Mouse (Mus musculus) kidney, adult 8-10 months (tissue): ENCODE measurements around the gene Arrdc5.
"Not testable (repeated sequence)": the region's sequence is repeated elsewhere in the genome, so short reads cannot be mapped to it uniquely, and the experiment has no call there.

Source experiments
- DNase-seq, 2 experiments: peaks; one replicate each; pipeline ENCODE4 v3.0.0; 2022

Gene Arrdc5

GRCm38 (mm10) chr17:56276643-56277566 lies 23.2 kb downstream of the Arrdc5 start, which contains the start of gene Ticam1:
Gene Ticam1, minus strand, starts transcription at chr17:56276786.
- DNase-seq, result peak; percentile 93 to 96

- DNase-seq, result peak; percentile 75 to 81
These were observed 24.1 kb downstream of the Arrdc5 start for GRCm38 (mm10) chr17:56275842-56276480.

- DNase-seq, result no peak
These were observed 26.1 kb downstream of the Arrdc5 start for GRCm38 (mm10) chr17:56273986-56274385.

- DNase-seq, result no peak
These were observed 26.6 kb downstream of the Arrdc5 start for GRCm38 (mm10) chr17:56273482-56273881.

GRCm38 (mm10) chr17:56272644-56273043 lies 27.4 kb downstream of the Arrdc5 start:
- DNase-seq, result peak; percentile 57 to 60

- no peak for DNase-seq
These were observed 28.4 kb downstream of the Arrdc5 start for GRCm38 (mm10) chr17:56271609-56272253.

DNA sequence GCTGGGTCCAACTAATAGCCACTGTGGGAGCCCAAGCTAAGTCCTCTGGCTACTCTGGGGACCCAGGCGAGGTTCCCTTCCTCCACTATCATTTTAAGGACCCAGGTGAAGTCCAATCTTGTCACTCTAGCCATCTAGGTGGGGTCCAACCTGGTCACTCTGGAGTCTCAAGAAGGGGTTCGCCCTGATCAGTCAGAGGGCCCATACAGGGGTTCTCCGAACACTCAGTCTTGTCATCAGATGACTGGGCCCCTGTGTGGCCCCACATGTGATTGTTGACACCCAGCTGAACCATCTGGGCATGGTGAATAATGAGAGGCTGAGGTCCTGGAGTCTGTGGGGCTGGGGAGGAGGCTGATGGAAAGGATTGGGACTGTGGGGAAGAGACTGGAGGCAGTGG lies 30.3 kb downstream of the Arrdc5 start:
- no peak for DNase-seq

DNA sequence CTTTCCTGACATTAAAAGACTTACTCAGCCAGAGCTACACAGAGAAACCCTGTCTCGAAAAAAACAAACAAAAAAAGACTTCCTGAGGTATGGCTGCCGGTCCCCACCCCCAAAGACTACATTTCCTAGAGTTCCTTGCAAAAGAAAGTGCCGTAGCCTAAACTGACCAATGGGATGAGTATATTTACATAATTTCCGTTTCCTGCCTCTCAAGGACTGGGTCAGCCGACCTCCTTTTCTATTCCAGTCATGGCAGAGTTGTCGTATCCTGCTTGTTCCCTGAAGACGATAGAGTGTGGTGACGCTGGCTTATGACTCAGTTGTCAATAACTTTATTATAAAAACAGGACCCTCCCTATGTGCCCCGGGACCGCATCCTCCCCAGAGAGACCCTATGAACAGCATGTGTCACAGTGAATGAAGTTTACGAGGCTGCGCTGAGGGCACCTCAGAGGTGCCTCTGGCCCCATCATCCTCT lies 30.9 kb downstream of the Arrdc5 start:
- DNase-seq, result peak; percentile 68 to 81

DNA sequence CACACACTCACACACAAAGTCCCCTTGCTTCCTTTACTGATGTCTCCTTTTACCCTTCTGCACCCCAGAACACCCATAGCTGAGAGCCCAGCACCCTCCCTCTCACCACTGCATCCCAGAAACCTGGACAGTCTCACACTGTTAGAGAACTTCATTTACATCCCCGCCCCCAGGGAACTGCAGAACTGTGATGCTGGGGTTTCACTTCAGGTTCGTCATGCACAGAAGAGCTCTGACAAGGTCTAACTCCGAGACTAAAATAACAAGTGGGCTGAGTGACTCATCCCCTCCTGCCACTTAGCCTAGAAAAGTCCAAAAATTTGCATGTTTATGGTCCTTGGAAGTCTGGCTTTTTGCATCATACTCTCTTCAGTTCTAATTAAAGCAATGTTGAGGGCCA lies 33.8 kb downstream of the Arrdc5 start:
- DNase-seq, result no peak

GRCm38 (mm10) chr17:56265869-56266268 lies 34.2 kb downstream of the Arrdc5 start:
- no peak for DNase-seq

DNA sequence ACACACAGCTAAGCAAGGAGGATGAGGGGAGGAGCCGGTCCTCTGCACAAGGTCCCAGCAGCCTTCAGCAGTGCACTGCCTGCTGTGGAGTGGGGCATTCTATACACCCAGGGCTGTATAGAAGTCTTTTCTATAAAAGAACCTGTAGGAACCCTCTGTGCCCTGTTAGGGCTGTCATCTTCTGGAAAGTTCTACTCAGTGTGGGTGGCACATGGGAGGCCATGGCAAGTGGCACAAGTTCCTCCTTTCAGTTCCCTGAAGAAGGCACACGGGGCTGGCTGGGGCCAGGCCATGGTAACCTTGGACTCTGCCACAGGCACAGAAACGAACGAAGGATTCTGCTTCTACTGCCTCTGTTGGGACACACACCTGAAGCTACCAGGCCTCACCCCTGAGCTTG lies 35.1 kb downstream of the Arrdc5 start:
- DNase-seq, result no peak

- peak; percentile 68 to 85 for DNase-seq
These were observed 36.1 kb downstream of the Arrdc5 start for GRCm38 (mm10) chr17:56264020-56264419.

DNA sequence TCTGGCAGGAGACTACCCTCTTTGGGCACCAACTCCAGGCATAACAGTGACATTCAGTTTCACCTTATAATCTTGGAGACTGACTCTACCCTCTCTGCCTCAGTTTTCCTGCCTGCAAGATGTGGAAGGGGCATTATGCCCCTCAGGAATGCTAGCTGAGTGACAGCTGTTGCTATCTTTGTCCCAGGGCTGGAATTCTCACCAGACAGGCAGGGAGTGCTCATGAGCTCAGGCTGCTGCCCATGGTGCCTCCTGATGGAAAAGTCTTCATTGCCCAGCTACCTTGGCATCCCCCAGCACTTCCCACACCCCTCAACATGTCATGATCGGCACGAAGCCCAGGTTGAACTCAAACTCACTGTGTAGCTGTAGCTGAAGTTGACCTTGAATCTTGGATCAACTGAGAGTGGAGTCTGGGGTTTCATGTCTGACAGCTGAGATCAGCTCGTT lies 37.4 kb downstream of the Arrdc5 start:
- DNase-seq, result no peak

GRCm38 (mm10) chr17:56261166-56261565 lies 38.9 kb downstream of the Arrdc5 start:
- no peak for DNase-seq

GRCm38 (mm10) chr17:56259301-56260037 lies 40.6 kb downstream of the Arrdc5 start:
- DNase-seq, result no peak

DNA sequence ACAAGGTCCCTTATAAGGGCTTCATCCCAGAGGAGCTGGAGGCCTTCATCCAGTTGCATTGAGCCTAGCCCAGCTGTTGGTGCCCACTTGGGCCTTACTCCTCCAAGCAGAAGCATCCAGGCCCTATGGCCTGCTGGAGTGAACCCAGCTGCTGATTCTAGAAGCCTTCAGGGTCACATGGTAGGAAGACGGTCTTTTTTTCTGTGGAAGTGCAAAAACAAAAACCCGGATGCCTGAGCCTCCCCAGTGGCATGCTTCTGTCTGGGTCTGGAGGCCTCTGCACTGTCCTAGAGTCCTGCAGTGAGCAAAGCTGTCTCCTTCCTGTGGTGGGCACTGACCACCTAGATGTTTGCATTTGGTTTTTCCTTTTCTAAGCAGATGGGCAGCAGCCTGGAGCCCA lies 41.3 kb downstream of the Arrdc5 start:
- not testable (repeated sequence) for DNase-seq

DNA sequence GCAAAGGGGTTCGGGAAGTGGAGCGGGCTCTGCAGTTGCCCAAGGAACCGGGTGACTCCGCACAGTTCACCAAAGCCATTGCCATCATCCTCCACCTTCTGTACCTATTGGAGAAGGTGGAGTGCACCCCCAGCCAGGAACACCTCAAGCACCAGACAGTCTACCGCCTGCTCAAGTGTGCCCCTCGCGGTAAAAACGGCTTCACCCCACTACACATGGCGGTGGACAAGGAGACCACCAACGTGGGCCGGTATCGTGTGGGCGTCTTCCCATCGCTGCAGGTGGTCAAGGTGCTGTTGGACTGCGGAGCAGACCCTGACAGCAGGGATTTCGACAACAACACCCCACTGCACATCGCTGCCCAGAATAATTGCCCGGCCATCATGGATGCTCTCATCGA lies 41.8 kb downstream of the Arrdc5 start:
- not testable (repeated sequence) for DNase-seq

DNA sequence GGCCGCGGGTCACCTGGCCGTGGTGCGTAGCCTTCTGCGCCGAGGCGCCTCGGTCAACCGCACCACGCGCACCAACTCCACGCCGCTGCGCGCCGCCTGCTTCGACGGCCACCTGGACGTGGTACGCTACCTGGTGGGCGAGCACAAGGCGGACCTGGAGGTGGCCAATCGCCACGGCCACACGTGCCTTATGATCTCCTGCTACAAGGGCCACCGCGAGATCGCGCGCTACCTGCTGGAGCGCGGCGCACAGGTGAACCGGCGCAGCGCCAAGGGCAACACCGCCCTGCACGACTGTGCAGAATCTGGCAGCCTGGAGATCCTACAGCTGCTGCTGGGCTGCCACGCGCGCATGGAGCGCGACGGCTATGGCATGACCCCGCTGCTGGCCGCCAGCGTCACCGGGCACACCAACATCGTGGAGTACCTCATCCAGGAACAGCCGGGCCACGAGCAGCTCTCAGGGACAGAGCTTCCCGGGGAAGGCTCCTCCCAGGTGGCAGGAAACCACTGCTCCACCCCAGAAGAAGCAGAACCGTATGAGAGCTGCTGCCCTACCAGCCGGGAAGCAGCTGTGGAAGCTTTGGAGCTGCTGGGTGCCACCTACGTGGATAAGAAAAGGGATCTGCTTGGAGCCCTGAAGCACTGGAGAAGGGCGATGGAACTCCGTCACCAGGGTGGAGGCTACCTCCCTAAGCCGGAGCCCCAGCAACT lies 42.7 kb downstream of the Arrdc5 start:
- peak; percentile 55 to 56 for DNase-seq

- peak; percentile 95 to 99 for DNase-seq
These were observed 43.7 kb downstream of the Arrdc5 start, which contains the start of gene Fem1a for GRCm38 (mm10) chr17:56256239-56256881. Gene Fem1a, plus strand, starts transcription at chr17:56256810.

GRCm38 (mm10) chr17:56255863-56256238 lies 44.2 kb downstream of the Arrdc5 start:
- DNase-seq, result peak; percentile 98 to 99

GRCm38 (mm10) chr17:56255429-56255828 lies 44.7 kb downstream of the Arrdc5 start:
- DNase-seq, result peak in 1 of 2 experiments; percentile 22
